Mouse (Mus musculus) stomach, postnatal 0 days (tissue): ENCODE measurements around the gene Yae1d1. TPM values are rescaled to one million over a fixed set of nuclear protein-coding genes. Genes with fewer than 3 reads are reported as not detected.

ENCODE experiments used
- ATAC-seq: fragments of 200-750 bp; cut with Nextera tagmentation; 2 replicates; pipeline ENCODE4 v1.8.0; 2017; ENCODE audit not compliant: low FRiP score, low TSS enrichment
- DNase-seq: peaks from one replicate; pipeline ENCODE4 v3.0.0-alpha.2; 2016; ENCODE audit warnings: low spot score
- H3K27ac ChIP-seq: fragments of 300-500 bp; sonication (generic); replicated peaks from 2 replicates; pipeline ENCODE4 v1.5.1; 2014; ENCODE audit warnings: mild to moderate bottlenecking, control low read depth
- H3K27me3 ChIP-seq: fragments of 300-500 bp; sonication (generic); 2 replicates; pipeline ENCODE4 v1.6.1; 2014; ENCODE audit warnings: low read length; ENCODE audit not compliant: control insufficient read depth, insufficient read depth
- H3K36me3 ChIP-seq: fragments of 300-500 bp; sonication (generic); 2 replicates; pipeline ENCODE4 v1.6.1; 2014; ENCODE audit warnings: low read length, mixed read lengths; ENCODE audit not compliant: control insufficient read depth, insufficient read depth
- H3K4me1 ChIP-seq: fragments of 300-500 bp; sonication (generic); replicated peaks from 2 replicates; pipeline ENCODE4 v1.6.1; 2014; ENCODE audit warnings: antibody characterized with exemption; ENCODE audit not compliant: control insufficient read depth, insufficient read depth
- H3K4me2 ChIP-seq: fragments of 300-500 bp; sonication (generic); replicated peaks from 2 replicates; pipeline ENCODE4 v1.6.1; 2014; ENCODE audit warnings: low read depth, mild to moderate bottlenecking, control low read depth, moderate library complexity
- H3K4me3 ChIP-seq: fragments of 300-500 bp; sonication (generic); 2 replicates; pipeline ENCODE4 v1.5.1; 2014; ENCODE audit warnings: low read depth, low read length, control low read depth
- H3K9ac ChIP-seq: fragments of 300-500 bp; sonication (generic); 2 replicates; pipeline ENCODE4 v1.6.1; 2014; ENCODE audit warnings: mild to moderate bottlenecking, low read length, control low read depth, mixed read lengths
- H3K9me3 ChIP-seq: fragments of 300-500 bp; sonication (generic); 2 replicates; pipeline ENCODE4 v1.6.1; 2016; ENCODE audit warnings: low read length; ENCODE audit not compliant: control insufficient read depth
- CTCF ChIP-seq: IDR thresholded peaks from 2 replicates; pipeline ENCODE4 v1.5.1; 2016; ENCODE audit warnings: antibody characterized with exemption, low read depth, mild to moderate bottlenecking, moderate library complexity
- EP300 ChIP-seq: optimal IDR thresholded peaks from 2 replicates; pipeline ENCODE3; 2016; ENCODE audit warnings: antibody characterized with exemption
- WGBS: fragments of 180-500 bp; shearing (Covaris S2); extraction: QIAGEN DNeasy Blood & Tissue Kit; methylation state at CpG from one replicate; pipeline ENCODE4 v1.1.7; 2014; 5-methylcytosine and 5-hydroxymethylcytosine counted together
- polyA plus RNA-seq: library from polyadenylated mRNA; unstranded; fragments of >200 nt; fragmentation: Nextera tagmentation; extraction: Ambion mirVana; gene quantifications from 2 replicates; pipeline ENCODE4 v1.2.1, GENCODE M21; 2015

Yae1d1 gene
- 44.2 and 45.9 TPM in 2 replicates for polyA plus RNA-seq

- WGBS = under 1% methylated on average over 54 of the region's 54 CpGs
- TF ChIP-seq EP300 (peak; percentile 47), CTCF (peak; percentile 73)
- H3K9me3 ChIP-seq = no peaks in the 10 kb centered on the region
- H3K27me3 ChIP-seq = no peaks in the 10 kb centered on the region
- peak; percentile 99 for ATAC-seq
- no peaks in the 10 kb centered on the region for H3K4me1 ChIP-seq
- peak within 1 kb of the TSS; percentile 52 for H3K4me2 ChIP-seq
- no peaks in the 10 kb centered on the region for H3K36me3 ChIP-seq
- H3K4me3 ChIP-seq = peak within 1 kb of the TSS; percentile 66
- H3K27ac ChIP-seq = peak within 1 kb of the TSS; percentile 90
- peak within 1 kb of the TSS; percentile 82 for H3K9ac ChIP-seq
- DNase-seq = peak; percentile 93
Measured at GRCm38 (mm10) chr13:17992697-17993514, at the start of gene Yae1d1. Gene Yae1d1, minus strand, starts transcription at chr13:17993349.

- TF ChIP-seq EP300 (no peak), CTCF (no peak)
- Histone ChIP-seq H3K9ac (no peak overlapping the region), H3K36me3 (no peaks in the 10 kb centered on the region), H3K27me3 (no peaks in the 10 kb centered on the region), H3K9me3 (no peaks in the 10 kb centered on the region), H3K4me3 (no peak overlapping the region), H3K4me2 (no peak overlapping the region), H3K4me1 (no peaks in the 10 kb centered on the region), H3K27ac (no peak overlapping the region)
- 54% methylated on average over 2 of the region's 2 CpGs for WGBS
- DNase-seq = no peak
- ATAC-seq = no peak
Measured at GRCm38 (mm10) chr13:18038814-18039213, 45.7 kb upstream of the Yae1d1 start.

- DNase-seq (no peak), ATAC-seq (no peak)
- H3K4me3 ChIP-seq = no peak overlapping the region
- no peaks in the 10 kb centered on the region for H3K27me3 ChIP-seq
- H3K4me2 ChIP-seq = no peak overlapping the region
- no peaks in the 10 kb centered on the region for H3K9me3 ChIP-seq
- H3K4me1 ChIP-seq = no peaks in the 10 kb centered on the region
- H3K27ac ChIP-seq = no peak overlapping the region
- WGBS = 55% methylated on average over 3 of the region's 3 CpGs
- no peaks in the 10 kb centered on the region for H3K36me3 ChIP-seq
- no peak for TF ChIP-seq CTCF
- TF ChIP-seq EP300 = no peak
- H3K9ac ChIP-seq = no peak overlapping the region
Measured at GRCm38 (mm10) chr13:18016604-18017003, 23.5 kb upstream of the Yae1d1 start.

- Histone ChIP-seq H3K9ac (no peak overlapping the region), H3K27me3 (no peaks in the 10 kb centered on the region), H3K4me3 (no peak overlapping the region), H3K4me1 (no peaks in the 10 kb centered on the region), H3K36me3 (no peaks in the 10 kb centered on the region), H3K4me2 (no peak overlapping the region), H3K27ac (no peak overlapping the region), H3K9me3 (no peaks in the 10 kb centered on the region)
- WGBS = 81% methylated on average over 6 of the region's 6 CpGs
- DNase-seq (no peak), ATAC-seq (no peak)
- TF ChIP-seq EP300 (no peak), CTCF (no peak)
Measured at GRCm38 (mm10) chr13:18013205-18013604, 20.1 kb upstream of the Yae1d1 start.

GRCm38 (mm10) chr13:18011055-18011454, 17.9 kb upstream of the Yae1d1 start:
- no peak overlapping the region for H3K4me3 ChIP-seq
- no peak for ATAC-seq
- no peaks in the 10 kb centered on the region for H3K4me1 ChIP-seq
- no peak overlapping the region for H3K4me2 ChIP-seq
- H3K9ac ChIP-seq = no peak overlapping the region
- WGBS = 47% methylated on average over 4 of the region's 4 CpGs
- DNase-seq = no peak
- H3K27ac ChIP-seq = no peak overlapping the region
- TF ChIP-seq CTCF (no peak), EP300 (no peak)
- no peaks in the 10 kb centered on the region for H3K27me3 ChIP-seq
- H3K9me3 ChIP-seq = no peaks in the 10 kb centered on the region
- H3K36me3 ChIP-seq = no peaks in the 10 kb centered on the region

- H3K4me2 ChIP-seq = peak overlapping the region; percentile 52
- peak overlapping the region; percentile 90; the same call in 1 of the 2 replicates for H3K27ac ChIP-seq
- no peak for DNase-seq
- no peaks in the 10 kb centered on the region for H3K27me3 ChIP-seq
- 34% methylated on average over 7 of the region's 7 CpGs for WGBS
- TF ChIP-seq CTCF (no peak), EP300 (no peak)
- no peaks in the 10 kb centered on the region for H3K9me3 ChIP-seq
- peak overlapping the region; percentile 66 for H3K4me3 ChIP-seq
- no peaks in the 10 kb centered on the region for H3K36me3 ChIP-seq
- no peak for ATAC-seq
- H3K9ac ChIP-seq = peak overlapping the region; percentile 51
- H3K4me1 ChIP-seq = no peaks in the 10 kb centered on the region
Measured at GRCm38 (mm10) chr13:17993515-17993847, 332 bp upstream of the Yae1d1 start.
